Mouse (Mus musculus) urinary bladder, postnatal 4 days (tissue): ENCODE measurements around the gene Ank3.

Source experiments
- DNase-seq, 2 experiments: peaks; one replicate each; pipeline ENCODE4 v3.0.0; 2021 to 2022; ENCODE audit warnings: low spot score in 2 of 2

Gene Ank3

GRCm38 (mm10) chr10:69967994-69968393 is 569.4 kb downstream of the Ank3 start:
- no peak for DNase-seq

- DNase-seq, result no peak
These were observed 581.1 kb downstream of the Ank3 start for GRCm38 (mm10) chr10:69979636-69980035.

GRCm38 (mm10) chr10:69981386-69982097 is 583.0 kb downstream of the Ank3 start:
- no peak for DNase-seq

GRCm38 (mm10) chr10:69982701-69983100 is 584.1 kb downstream of the Ank3 start:
- no peak for DNase-seq

- no peak for DNase-seq
These were observed 588.9 kb downstream of the Ank3 start for GRCm38 (mm10) chr10:69987496-69987895.

- no peak for DNase-seq
These were observed 598.5 kb downstream of the Ank3 start for GRCm38 (mm10) chr10:69997082-69997481.

GRCm38 (mm10) chr10:70004058-70004457 is 605.5 kb downstream of the Ank3 start:
- no peak for DNase-seq

GRCm38 (mm10) chr10:70004831-70005230 is 606.3 kb downstream of the Ank3 start:
- no peak for DNase-seq

GRCm38 (mm10) chr10:70006380-70006779 is 607.8 kb downstream of the Ank3 start:
- no peak for DNase-seq

GRCm38 (mm10) chr10:70011738-70012137 is 613.2 kb downstream of the Ank3 start:
- DNase-seq, result no peak

GRCm38 (mm10) chr10:70013931-70014330 is 615.4 kb downstream of the Ank3 start:
- DNase-seq, result no peak

GRCm38 (mm10) chr10:70015201-70015600 is 616.6 kb downstream of the Ank3 start:
- DNase-seq, result no peak

- DNase-seq, result no peak
These were observed 620.1 kb downstream of the Ank3 start for GRCm38 (mm10) chr10:70018691-70019090.

GRCm38 (mm10) chr10:70021667-70022066 is 623.1 kb downstream of the Ank3 start:
- DNase-seq, result peak; percentile 34 to 67

- DNase-seq, result no peak
These were observed 624.0 kb downstream of the Ank3 start for GRCm38 (mm10) chr10:70022596-70022995.

- no peak for DNase-seq
These were observed 625.3 kb downstream of the Ank3 start for GRCm38 (mm10) chr10:70023861-70024260.

GRCm38 (mm10) chr10:70031942-70032341 is 633.4 kb downstream of the Ank3 start:
- DNase-seq, result no peak

- no peak for DNase-seq
These were observed 634.4 kb downstream of the Ank3 start for GRCm38 (mm10) chr10:70032982-70033381.

- DNase-seq, result no peak
These were observed 635.3 kb downstream of the Ank3 start for GRCm38 (mm10) chr10:70033856-70034255.

GRCm38 (mm10) chr10:70039871-70040291 is 641.3 kb downstream of the Ank3 start:
- DNase-seq, result peak in 1 of 2 experiments; percentile 25

- DNase-seq, result no peak
These were observed 643.0 kb downstream of the Ank3 start for GRCm38 (mm10) chr10:70041562-70041961.

GRCm38 (mm10) chr10:70045722-70046121 is 647.1 kb downstream of the Ank3 start:
- DNase-seq, result no peak

GRCm38 (mm10) chr10:70049771-70050170 is 651.2 kb downstream of the Ank3 start:
- DNase-seq, result no peak

- no peak for DNase-seq
These were observed 656.7 kb downstream of the Ank3 start for GRCm38 (mm10) chr10:70055291-70055690.
